Mouse (Mus musculus): ENCODE data around the gene Lgals7.

- TF ChIP-seq CTCF (IDR thresholded peaks at IDR 0.05; ENCODE audit: low read depth), result no peak
- TF ChIP-seq EP300 (IDR thresholded peaks at IDR 0.05; ENCODE audit: low read depth), result no peak
These were observed 16.9 kb downstream of the Lgals7 start for GRCm38 (mm10) chr7:28880554-28880953.
